Mouse (Mus musculus) neural tube, embryonic 13.5 days (tissue): ENCODE results near the gene Hydin. TPM values are rescaled to one million over a fixed set of nuclear protein-coding genes. Genes with fewer than 3 reads are reported as not detected.
A peak's percentile ranks its signal among the peaks of the same experiment; 100 is the strongest.

Experiments
- ATAC-seq: fragments of 200-750 bp; cut with Nextera tagmentation; 2 replicates; pipeline ENCODE4 v1.8.0; 2017; ENCODE audit warnings: low read depth, mild to moderate bottlenecking, moderate TSS enrichment, moderate library complexity
- H3K27ac ChIP-seq: fragments of 300-500 bp; sonication (generic); replicated peaks from 2 replicates; pipeline ENCODE4 v1.5.1; 2015; ENCODE audit warnings: moderate library complexity, mild to moderate bottlenecking, inconsistent platforms
- H3K27me3 ChIP-seq: fragments of 300-500 bp; sonication (generic); 2 replicates; pipeline ENCODE4 v1.6.1; 2015; ENCODE audit warnings: mild to moderate bottlenecking, inconsistent platforms
- H3K36me3 ChIP-seq: fragments of 300-500 bp; sonication (generic); 2 replicates; pipeline ENCODE4 v1.6.1; 2015; ENCODE audit warnings: mild to moderate bottlenecking, inconsistent platforms
- H3K4me1 ChIP-seq: fragments of 300-500 bp; sonication (generic); replicated peaks from 2 replicates; pipeline ENCODE4 v1.6.1; 2015; ENCODE audit warnings: inconsistent platforms
- H3K4me2 ChIP-seq: fragments of 300-500 bp; sonication (generic); 2 replicates; pipeline ENCODE4 v1.6.1; 2015; ENCODE audit warnings: inconsistent platforms, mild to moderate bottlenecking, moderate library complexity
- H3K4me3 ChIP-seq: fragments of 300-500 bp; sonication (generic); 2 replicates; pipeline ENCODE4 v1.5.1; 2015; ENCODE audit warnings: mild to moderate bottlenecking, inconsistent platforms
- H3K9ac ChIP-seq: fragments of 300-500 bp; sonication (generic); 2 replicates; pipeline ENCODE4 v1.6.1; 2015; ENCODE audit warnings: moderate library complexity, mild to moderate bottlenecking, inconsistent platforms
- H3K9me3 ChIP-seq: fragments of 300-500 bp; sonication (generic); 2 replicates; pipeline ENCODE4 v1.6.1; 2016; ENCODE audit warnings: inconsistent platforms
- WGBS: fragments of 180-500 bp; shearing (Covaris S2); methylation state at CpG from one replicate; pipeline ENCODE4 v1.1.7; 2015; 5-methylcytosine and 5-hydroxymethylcytosine counted together
- polyA plus RNA-seq: library from polyadenylated mRNA; unstranded; fragments of >200 nt; fragmentation: Nextera tagmentation; extraction: Ambion mirVana; gene quantifications from 2 replicates; pipeline ENCODE4 v1.2.1, GENCODE M21; 2015

The Hydin gene
- 0.07 and 0.17 TPM in 2 replicates for polyA plus RNA-seq

- H3K27me3 ChIP-seq = no peaks in the 10 kb centered on the region
- no peaks in the 10 kb centered on the region for H3K9me3 ChIP-seq
- ATAC-seq = peak; percentile 85
- no peak within 1 kb of the TSS for H3K27ac ChIP-seq
- peaks cover 12% of the 10 kb centered on the region for H3K4me1 ChIP-seq
- peak within 1 kb of the TSS; percentile 28 for H3K4me3 ChIP-seq
- H3K36me3 ChIP-seq = no peaks in the 10 kb centered on the region
- peak within 1 kb of the TSS; percentile 58 for H3K4me2 ChIP-seq
- under 1% methylated on average over 15 of the region's 15 CpGs for WGBS
- peak within 1 kb of the TSS; percentile 53; the same call in 1 of the 2 replicates for H3K9ac ChIP-seq
Measured at GRCm38 (mm10) chr8:110266741-110267140, at the start of gene Hydin. Hydin (plus strand) TSS chr8:110266977.

- H3K36me3 ChIP-seq = peaks cover 16% of the 10 kb centered on the region
- H3K9me3 ChIP-seq = no peaks in the 10 kb centered on the region
- peak; percentile 48 for ATAC-seq
- H3K27me3 ChIP-seq = no peaks in the 10 kb centered on the region
- peak overlapping the region; percentile 59 for H3K27ac ChIP-seq
- H3K9ac ChIP-seq = peak overlapping the region; percentile 18; the same call in 1 of the 2 replicates
- 37% methylated on average over 5 of the region's 5 CpGs for WGBS
- peaks cover 24% of the 10 kb centered on the region for H3K4me1 ChIP-seq
- peak overlapping the region; percentile 71 for H3K4me3 ChIP-seq
- peak overlapping the region; percentile 84 for H3K4me2 ChIP-seq
Measured at GRCm38 (mm10) chr8:110217198-110217597, 49.6 kb upstream of the Hydin start.

GRCm38 (mm10) chr8:110217681-110218131 is 49.1 kb upstream of the Hydin start:
- ATAC-seq = peak; percentile 100
- peak overlapping the region; percentile 59 for H3K27ac ChIP-seq
- peak overlapping the region; percentile 71 for H3K4me3 ChIP-seq
- under 1% methylated on average over 40 of the region's 43 CpGs for WGBS
- H3K9ac ChIP-seq = peak overlapping the region; percentile 67
- peaks cover 24% of the 10 kb centered on the region for H3K4me1 ChIP-seq
- peaks cover 21% of the 10 kb centered on the region for H3K36me3 ChIP-seq
- H3K4me2 ChIP-seq = peak overlapping the region; percentile 84
- no peaks in the 10 kb centered on the region for H3K9me3 ChIP-seq
- H3K27me3 ChIP-seq = no peaks in the 10 kb centered on the region

- peak overlapping the region; percentile 71 for H3K4me3 ChIP-seq
- H3K27ac ChIP-seq = no peak overlapping the region
- ATAC-seq = no peak
- H3K9me3 ChIP-seq = no peaks in the 10 kb centered on the region
- no peaks in the 10 kb centered on the region for H3K27me3 ChIP-seq
- WGBS = 82% methylated on average over 5 of the region's 5 CpGs
- H3K9ac ChIP-seq = peak overlapping the region; percentile 67; the same call in 1 of the 2 replicates
- peaks cover 29% of the 10 kb centered on the region for H3K36me3 ChIP-seq
- H3K4me2 ChIP-seq = peak overlapping the region; percentile 84
- H3K4me1 ChIP-seq = peaks cover 24% of the 10 kb centered on the region
Measured at GRCm38 (mm10) chr8:110218511-110218910, 48.3 kb upstream of the Hydin start.

- no peak overlapping the region for H3K27ac ChIP-seq
- WGBS = 94% methylated on average over 14 of the region's 14 CpGs
- H3K4me3 ChIP-seq = no peak overlapping the region
- no peak overlapping the region for H3K9ac ChIP-seq
- no peaks in the 10 kb centered on the region for H3K27me3 ChIP-seq
- no peaks in the 10 kb centered on the region for H3K9me3 ChIP-seq
- peaks cover 24% of the 10 kb centered on the region for H3K4me1 ChIP-seq
- no peak overlapping the region for H3K4me2 ChIP-seq
- H3K36me3 ChIP-seq = peaks cover 49% of the 10 kb centered on the region
- ATAC-seq = no peak
Measured at GRCm38 (mm10) chr8:110220936-110221335, 45.8 kb upstream of the Hydin start.

- Histone ChIP-seq H3K4me2 (no peak overlapping the region), H3K27me3 (no peaks in the 10 kb centered on the region), H3K9ac (no peak overlapping the region), H3K9me3 (no peaks in the 10 kb centered on the region), H3K4me1 (no peaks in the 10 kb centered on the region; the same call in 1 of the 2 replicates), H3K27ac (no peak overlapping the region), H3K4me3 (no peak overlapping the region), H3K36me3 (peaks cover under 1% of the 10 kb centered on the region; the same call in 1 of the 2 replicates)
- 0 out of 2 replicates have a peak, but pooled peaks have one; percentile 43 for ATAC-seq
- WGBS = 58% methylated on average over 6 of the region's 6 CpGs
Measured at GRCm38 (mm10) chr8:110230803-110231202, 36.0 kb upstream of the Hydin start.

GRCm38 (mm10) chr8:110242278-110243177 is 24.2 kb upstream of the Hydin start:
- Histone ChIP-seq H3K27me3 (no peaks in the 10 kb centered on the region), H3K4me1 (peaks cover 10% of the 10 kb centered on the region), H3K4me2 (no peak overlapping the region), H3K36me3 (no peaks in the 10 kb centered on the region), H3K27ac (peak overlapping the region; percentile 52), H3K9me3 (no peaks in the 10 kb centered on the region), H3K4me3 (no peak overlapping the region), H3K9ac (no peak overlapping the region)
- WGBS = 44% methylated on average over 7 of the region's 7 CpGs
- ATAC-seq = peak; percentile 63; the same call in 1 of the 2 replicates

GRCm38 (mm10) chr8:110244566-110244965 is 22.2 kb upstream of the Hydin start:
- H3K4me2 ChIP-seq = no peak overlapping the region
- peaks cover 10% of the 10 kb centered on the region for H3K4me1 ChIP-seq
- no peak overlapping the region for H3K27ac ChIP-seq
- no peaks in the 10 kb centered on the region for H3K27me3 ChIP-seq
- no peak overlapping the region for H3K9ac ChIP-seq
- WGBS = 74% methylated on average over 2 of the region's 2 CpGs
- ATAC-seq = no peak
- no peaks in the 10 kb centered on the region for H3K36me3 ChIP-seq
- H3K9me3 ChIP-seq = no peaks in the 10 kb centered on the region
- no peak overlapping the region for H3K4me3 ChIP-seq

GRCm38 (mm10) chr8:110247238-110247637 is 19.5 kb upstream of the Hydin start:
- Histone ChIP-seq H3K27me3 (no peaks in the 10 kb centered on the region), H3K4me1 (peaks cover 9% of the 10 kb centered on the region), H3K27ac (no peak overlapping the region), H3K9ac (no peak overlapping the region), H3K4me3 (no peak overlapping the region), H3K9me3 (no peaks in the 10 kb centered on the region), H3K4me2 (no peak overlapping the region), H3K36me3 (no peaks in the 10 kb centered on the region)
- 87% methylated on average over 6 of the region's 6 CpGs for WGBS
- no peak for ATAC-seq

- WGBS = 84% methylated on average over 4 of the region's 4 CpGs
Measured at GRCm38 (mm10) chr8:110253986-110254385, 12.8 kb upstream of the Hydin start.

GRCm38 (mm10) chr8:110265796-110266305 is 926 bp upstream of the Hydin start:
- Histone ChIP-seq H3K4me3 (no peak overlapping the region), H3K36me3 (no peaks in the 10 kb centered on the region), H3K27ac (no peak overlapping the region), H3K4me1 (peaks cover 12% of the 10 kb centered on the region), H3K9ac (no peak overlapping the region), H3K27me3 (no peaks in the 10 kb centered on the region), H3K4me2 (no peak overlapping the region), H3K9me3 (no peaks in the 10 kb centered on the region)
- WGBS = 77% methylated on average over 11 of the region's 11 CpGs
- ATAC-seq = no peak

More at GRCm38 (mm10) chr8:110253986-110254385, 12.8 kb upstream of the Hydin start:
- no peak for ATAC-seq
- Histone ChIP-seq H3K27me3 (no peaks in the 10 kb centered on the region), H3K9ac (no peak overlapping the region), H3K4me1 (no peaks in the 10 kb centered on the region), H3K4me2 (no peak overlapping the region), H3K9me3 (no peaks in the 10 kb centered on the region), H3K36me3 (no peaks in the 10 kb centered on the region), H3K4me3 (no peak overlapping the region), H3K27ac (no peak overlapping the region)

GRCm38 (mm10) chr8:110267268-110267667 is 491 bp downstream of the Hydin start:
- no peaks in the 10 kb centered on the region for H3K36me3 ChIP-seq
- H3K4me3 ChIP-seq = peak overlapping the region; percentile 28
- H3K9me3 ChIP-seq = no peaks in the 10 kb centered on the region
- 0 out of 2 replicates have a peak, but pooled peaks have one; percentile 19 for ATAC-seq
- H3K9ac ChIP-seq = 0 out of 2 replicates have a peak overlapping the region, but pooled peaks have one; percentile 41
- no peaks in the 10 kb centered on the region for H3K27me3 ChIP-seq
- peak overlapping the region; percentile 58 for H3K4me2 ChIP-seq
- H3K4me1 ChIP-seq = peaks cover 12% of the 10 kb centered on the region
- 15% methylated on average over 12 of the region's 12 CpGs for WGBS
- H3K27ac ChIP-seq = no peak overlapping the region
